Mouse (Mus musculus): ENCODE results near the gene Eif4b. TPM values are rescaled to one million over a fixed set of nuclear protein-coding genes. Genes with fewer than 3 reads are reported as not detected.

Eif4b gene
- polyA plus RNA-seq, 1 experiment from 2014 or later: 107 TPM

DNA sequence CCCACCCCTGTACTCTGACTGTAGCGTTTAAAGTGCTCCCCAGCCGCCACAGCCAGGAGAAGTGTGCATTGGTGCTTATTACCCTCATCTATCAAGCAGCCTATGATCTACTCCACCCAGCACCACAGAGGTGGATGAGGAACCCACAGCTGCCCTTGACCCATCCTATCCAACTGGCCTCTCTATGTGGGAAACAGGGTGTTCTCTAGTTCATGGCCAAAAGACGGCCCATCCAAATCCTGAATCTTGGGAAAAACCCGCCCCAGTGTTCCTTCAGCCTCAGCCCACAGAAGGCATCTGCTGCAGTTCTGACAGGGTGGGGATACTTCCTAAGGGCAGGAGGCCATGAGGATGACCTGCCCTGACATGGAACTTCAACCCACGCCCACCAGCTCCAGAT lies 47.0 kb downstream of the Eif4b start:
- Histone ChIP-seq H3K9ac (no peak overlapping the region), H3K36me3 (peaks cover 62% of the 10 kb centered on the region), H3K4me3 (replicated peaks) (no peak overlapping the region), H3K4me2 (replicated peaks) (no peak overlapping the region), H3K27ac (replicated peaks) (no peak overlapping the region; the same call in 1 of the 2 replicates), H3K4me1 (peaks cover 54% of the 10 kb centered on the region), H3K9me3 (replicated peaks) (no peaks in the 10 kb centered on the region), H3K27me3 (no peaks in the 10 kb centered on the region)
- no peak for ATAC-seq (ENCODE audit: insufficient number of reproducible peaks, low FRiP score, low TSS enrichment, low read depth)
- 74% methylated on average over 5 of the region's 5 CpGs for WGBS

DNA sequence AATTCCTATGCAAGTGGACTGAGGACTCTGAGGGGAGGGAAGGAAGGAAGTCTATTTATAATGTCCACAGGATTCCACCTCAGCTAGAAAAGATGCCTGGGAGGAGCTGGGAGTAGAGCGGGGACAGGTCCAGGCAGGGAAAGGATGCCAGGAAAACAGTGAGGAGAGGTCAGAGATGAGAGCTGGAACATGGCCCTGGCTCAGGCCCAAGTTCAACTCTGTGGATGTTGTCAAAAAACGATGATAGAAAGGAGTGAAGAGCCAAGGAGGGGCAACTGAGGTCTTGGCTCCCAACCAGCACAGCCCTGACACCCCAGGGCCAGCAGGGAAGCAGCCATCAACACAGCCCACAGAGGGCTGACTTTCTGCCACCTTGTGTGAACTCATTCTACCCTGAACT lies 52.7 kb downstream of the Eif4b start:
- H3K9me3 ChIP-seq (replicated peaks): no peaks in the 10 kb centered on the region
- no peak overlapping the region for H3K27ac ChIP-seq (replicated peaks)
- no peak overlapping the region for H3K4me3 ChIP-seq (replicated peaks)
- peaks cover 8% of the 10 kb centered on the region; the same call in 1 of the 2 replicates for H3K4me1 ChIP-seq
- no peaks in the 10 kb centered on the region for H3K27me3 ChIP-seq
- H3K36me3 ChIP-seq: peaks cover 73% of the 10 kb centered on the region
- no peak overlapping the region for H3K4me2 ChIP-seq (replicated peaks)
- H3K9ac ChIP-seq: no peak overlapping the region
- ATAC-seq (ENCODE audit: insufficient number of reproducible peaks, low FRiP score, low TSS enrichment, low read depth): no peak
- 60% methylated on average over 2 of the region's 2 CpGs for WGBS

DNA sequence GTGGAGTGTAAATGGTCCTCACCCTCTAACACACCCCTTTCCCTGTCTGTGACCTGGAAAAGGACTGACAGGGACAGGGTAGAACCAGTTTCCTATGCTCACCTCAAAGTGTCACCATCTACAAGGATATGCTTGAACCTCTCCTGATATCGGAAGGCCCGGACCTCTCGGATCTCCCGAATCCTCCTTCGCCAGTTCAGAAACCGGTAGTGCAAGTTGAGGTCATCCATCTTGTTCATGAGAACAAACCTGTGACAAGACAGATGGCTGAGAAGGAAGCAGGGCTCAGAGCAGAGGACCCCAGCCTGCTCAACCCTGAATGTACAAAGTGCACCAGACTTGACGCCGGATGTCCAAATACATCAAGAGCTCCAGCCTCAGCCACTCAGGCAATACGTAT lies 59.7 kb downstream of the Eif4b start:
- 79% methylated on average over 9 of the region's 9 CpGs for WGBS
- no peaks in the 10 kb centered on the region for H3K9me3 ChIP-seq (replicated peaks)
- no peak overlapping the region for H3K4me2 ChIP-seq (replicated peaks)
- peaks cover 14% of the 10 kb centered on the region for H3K4me1 ChIP-seq
- peaks cover 46% of the 10 kb centered on the region for H3K36me3 ChIP-seq
- H3K9ac ChIP-seq: no peak overlapping the region
- H3K4me3 ChIP-seq (replicated peaks): no peak overlapping the region
- H3K27ac ChIP-seq (replicated peaks): no peak overlapping the region; the same call in 1 of the 2 replicates
- no peak for ATAC-seq (ENCODE audit: insufficient number of reproducible peaks, low FRiP score, low TSS enrichment, low read depth)
- H3K27me3 ChIP-seq: no peaks in the 10 kb centered on the region

DNA sequence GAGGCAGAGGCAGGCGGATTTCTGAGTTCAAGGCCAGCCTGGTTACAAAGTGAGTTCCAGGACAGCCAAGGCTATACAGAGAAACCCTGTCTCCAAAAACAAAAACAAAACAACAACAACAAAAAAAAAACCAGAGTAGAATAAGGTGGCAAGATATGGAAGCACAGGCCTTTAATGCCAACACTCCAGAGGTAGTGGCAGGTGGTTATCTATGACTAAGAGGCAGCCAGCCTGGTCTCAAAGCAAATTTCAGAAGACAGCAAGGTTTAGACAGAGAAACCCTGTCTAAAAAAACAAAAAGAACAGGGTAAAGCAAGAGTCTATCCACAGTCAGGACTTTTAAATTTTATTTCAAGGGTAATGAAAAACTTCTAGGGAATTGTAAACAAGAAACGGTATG lies 61.1 kb downstream of the Eif4b start:
- Histone ChIP-seq H3K4me3 (replicated peaks) (peak overlapping the region; percentile 86), H3K9ac (no peak overlapping the region)

DNA sequence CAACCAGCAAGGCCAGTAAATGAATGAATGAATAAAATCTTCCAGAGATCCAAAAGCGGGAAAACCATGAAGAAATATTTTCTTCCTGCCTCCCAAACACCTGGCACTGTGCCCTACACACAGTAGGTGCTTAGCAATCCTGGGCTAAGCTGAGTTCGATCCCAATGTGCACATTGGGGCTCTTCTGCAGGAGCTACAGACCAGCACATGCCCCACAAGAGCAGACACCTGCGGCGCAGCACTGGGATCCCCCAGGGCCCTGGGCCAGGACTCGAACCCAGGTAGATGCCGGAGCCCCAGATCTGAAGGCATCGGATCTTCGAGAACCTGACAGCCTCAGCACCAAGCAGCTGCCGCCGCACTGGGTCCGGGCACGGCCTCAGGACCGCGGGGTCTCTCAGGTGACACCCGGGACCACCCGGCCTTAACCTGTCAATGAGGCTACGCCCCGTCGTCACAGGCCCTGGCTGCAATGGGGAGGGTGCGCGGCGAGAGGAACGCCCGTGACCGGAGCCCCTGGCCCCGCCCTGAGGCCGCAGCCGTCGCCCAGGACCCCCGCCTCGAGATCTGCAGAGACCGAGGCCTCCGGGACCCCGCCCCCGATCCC lies 62.1 kb downstream of the Eif4b start:
- WGBS: 2% methylated on average over 31 of the region's 35 CpGs

More for the DNA sequence above, 61.1 kb downstream of the Eif4b start:
- 84% methylated on average over 2 of the region's 2 CpGs for WGBS
- Histone ChIP-seq H3K9me3 (replicated peaks) (no peaks in the 10 kb centered on the region), H3K27ac (replicated peaks) (no peak overlapping the region), H3K36me3 (peaks cover 33% of the 10 kb centered on the region), H3K27me3 (no peaks in the 10 kb centered on the region), H3K4me1 (peaks cover 14% of the 10 kb centered on the region), H3K4me2 (replicated peaks) (peak overlapping the region; percentile 83; the same call in 1 of the 2 replicates)
- no peak for ATAC-seq (ENCODE audit: insufficient number of reproducible peaks, low FRiP score, low TSS enrichment, low read depth)

DNA sequence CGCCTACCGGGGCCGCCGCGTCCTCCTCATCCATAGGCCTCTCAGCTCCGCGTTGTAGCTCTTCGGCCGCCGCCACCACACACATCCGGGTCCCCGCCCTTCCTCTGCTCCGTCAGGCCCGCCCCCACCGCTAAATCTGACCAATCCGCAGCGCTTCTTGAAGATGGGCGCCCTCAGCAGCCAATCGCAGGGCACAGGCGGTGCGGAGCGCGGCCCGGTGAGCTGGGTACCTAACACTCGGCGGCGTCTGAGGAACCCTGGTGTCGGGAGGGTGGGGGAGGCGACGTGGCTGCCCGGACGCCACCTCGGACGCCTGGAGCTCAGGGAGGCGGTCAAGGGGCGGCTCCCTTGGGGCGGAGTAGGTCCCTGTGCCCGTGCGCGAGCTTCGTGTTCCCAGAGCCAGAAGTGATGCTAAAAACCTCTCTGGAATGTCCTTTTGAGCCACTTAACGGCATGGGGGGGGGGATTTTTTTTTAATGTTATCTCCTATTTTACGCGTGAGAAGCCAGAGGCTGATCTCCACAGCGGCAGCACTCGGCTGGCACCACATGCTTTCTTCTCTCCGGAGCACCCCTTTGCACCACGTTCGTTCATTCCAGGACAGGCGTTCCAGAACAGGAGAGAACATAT lies 62.7 kb downstream of the Eif4b start, which contains the start of gene Spryd3:
Gene Spryd3, minus strand, starts transcription at position 106 of the 630 bp plus-strand sequence.
- peak within 1 kb of the TSS; percentile 83 for H3K4me2 ChIP-seq (replicated peaks)
- under 1% methylated on average over 49 of the region's 50 CpGs for WGBS
- peak; percentile 99 for ATAC-seq (ENCODE audit: insufficient number of reproducible peaks, low FRiP score, low TSS enrichment, low read depth)
- H3K4me1 ChIP-seq: peaks cover 14% of the 10 kb centered on the region
- H3K9me3 ChIP-seq (replicated peaks): no peaks in the 10 kb centered on the region
- H3K27me3 ChIP-seq: no peaks in the 10 kb centered on the region
- H3K4me3 ChIP-seq (replicated peaks): peak within 1 kb of the TSS; percentile 86
- H3K27ac ChIP-seq (replicated peaks): peak within 1 kb of the TSS; percentile 82
- peak within 1 kb of the TSS; percentile 82 for H3K9ac ChIP-seq
- peaks cover 18% of the 10 kb centered on the region for H3K36me3 ChIP-seq

More for the DNA sequence above, 62.1 kb downstream of the Eif4b start:
- Histone ChIP-seq H3K4me1 (peaks cover 14% of the 10 kb centered on the region), H3K27ac (replicated peaks) (peak overlapping the region; percentile 82), H3K9me3 (replicated peaks) (no peaks in the 10 kb centered on the region), H3K9ac (peak overlapping the region; percentile 82), H3K4me2 (replicated peaks) (peak overlapping the region; percentile 83), H3K27me3 (no peaks in the 10 kb centered on the region), H3K36me3 (peaks cover 23% of the 10 kb centered on the region), H3K4me3 (replicated peaks) (peak overlapping the region; percentile 86)
- peak; percentile 71; the same call in 1 of the 2 replicates for ATAC-seq (ENCODE audit: insufficient number of reproducible peaks, low FRiP score, low TSS enrichment, low read depth)

DNA sequence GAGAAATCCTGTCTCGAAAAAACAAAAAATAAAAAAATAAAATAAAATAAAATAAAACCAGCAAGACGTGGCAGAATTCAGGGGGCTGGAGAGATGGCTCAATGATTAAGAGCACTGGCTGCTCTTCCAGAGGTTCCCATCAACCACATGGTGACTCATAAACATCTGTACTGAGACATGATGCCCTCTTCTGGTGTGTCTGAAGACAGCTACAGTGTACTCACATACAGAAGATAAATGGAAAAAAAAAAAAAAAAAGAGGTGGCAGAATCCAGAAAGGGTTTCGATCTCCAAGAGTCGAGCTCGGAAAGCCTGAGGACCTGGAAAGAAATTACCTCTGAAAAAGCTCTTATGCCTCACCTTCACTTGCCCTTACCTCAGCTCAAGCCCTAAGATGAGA lies 67.5 kb downstream of the Eif4b start:
- 89% methylated on average over 5 of the region's 5 CpGs for WGBS

DNA sequence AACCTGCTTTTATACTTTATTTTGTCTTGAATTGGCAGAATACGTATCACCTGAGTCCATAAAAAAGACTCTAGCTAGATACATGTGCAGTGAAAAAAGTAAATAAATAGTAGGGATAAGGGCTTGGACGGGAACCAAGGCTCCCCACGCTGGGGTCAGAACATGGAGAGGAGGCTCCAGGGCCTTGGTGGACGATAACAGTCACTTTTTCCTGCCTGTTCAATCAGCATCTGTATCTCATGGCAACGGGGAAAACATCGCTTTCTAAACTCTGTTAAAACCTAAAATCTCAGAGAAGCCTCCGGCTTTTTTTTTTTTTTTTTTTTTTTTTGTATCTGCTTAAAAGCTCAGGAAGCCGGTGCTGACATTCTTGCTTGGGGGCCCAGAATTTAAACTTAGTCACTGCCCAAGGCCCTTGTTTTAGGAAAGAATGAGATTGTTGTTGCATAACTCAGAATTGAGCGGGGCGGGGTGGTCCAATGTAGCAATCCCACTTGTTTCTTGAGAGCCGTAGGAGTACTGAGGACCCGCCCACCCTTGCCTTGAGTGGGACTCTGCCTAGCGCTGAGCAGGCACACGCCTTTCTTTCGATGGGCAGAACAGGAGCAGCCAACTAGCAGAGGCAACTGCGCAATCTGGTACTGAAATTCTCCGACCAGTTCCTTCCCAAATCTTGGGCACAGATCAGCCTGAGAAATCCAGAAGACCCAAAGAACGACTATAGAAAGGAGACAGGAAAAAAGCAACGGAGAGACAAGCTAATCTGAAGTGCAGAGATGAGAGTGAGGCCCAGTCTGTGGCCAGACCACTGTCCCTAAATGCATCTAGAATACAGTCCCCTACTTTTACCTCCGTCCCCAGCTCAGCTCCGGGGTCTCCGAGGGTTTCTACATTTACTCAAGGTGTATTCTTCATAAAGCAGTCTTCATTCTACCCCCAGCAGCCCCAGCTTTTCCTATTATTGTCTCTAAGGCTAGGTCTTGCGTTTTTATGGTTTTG lies 69.6 kb downstream of the Eif4b start:
- no peak overlapping the region for H3K4me2 ChIP-seq (replicated peaks)
- no peak overlapping the region for H3K4me3 ChIP-seq (replicated peaks)
- peak; percentile 65; the same call in 1 of the 2 replicates for ATAC-seq (ENCODE audit: insufficient number of reproducible peaks, low FRiP score, low TSS enrichment, low read depth)
- no peak overlapping the region for H3K9ac ChIP-seq
- H3K27ac ChIP-seq (replicated peaks): no peak overlapping the region
- H3K4me1 ChIP-seq: peaks cover 37% of the 10 kb centered on the region
- peaks cover 21% of the 10 kb centered on the region for H3K27me3 ChIP-seq
- 40% methylated on average over 23 of the region's 23 CpGs for WGBS
- no peaks in the 10 kb centered on the region for H3K9me3 ChIP-seq (replicated peaks)
- H3K36me3 ChIP-seq: no peaks in the 10 kb centered on the region

More for the DNA sequence above, 67.5 kb downstream of the Eif4b start:
- no peak overlapping the region for H3K9ac ChIP-seq
- no peaks in the 10 kb centered on the region for H3K36me3 ChIP-seq
- peaks cover 38% of the 10 kb centered on the region for H3K4me1 ChIP-seq
- H3K4me3 ChIP-seq (replicated peaks): no peak overlapping the region
- H3K27ac ChIP-seq (replicated peaks): no peak overlapping the region
- no peaks in the 10 kb centered on the region for H3K9me3 ChIP-seq (replicated peaks)
- no peak overlapping the region for H3K4me2 ChIP-seq (replicated peaks)
- peaks cover 21% of the 10 kb centered on the region for H3K27me3 ChIP-seq
- no peak for ATAC-seq (ENCODE audit: insufficient number of reproducible peaks, low FRiP score, low TSS enrichment, low read depth)

DNA sequence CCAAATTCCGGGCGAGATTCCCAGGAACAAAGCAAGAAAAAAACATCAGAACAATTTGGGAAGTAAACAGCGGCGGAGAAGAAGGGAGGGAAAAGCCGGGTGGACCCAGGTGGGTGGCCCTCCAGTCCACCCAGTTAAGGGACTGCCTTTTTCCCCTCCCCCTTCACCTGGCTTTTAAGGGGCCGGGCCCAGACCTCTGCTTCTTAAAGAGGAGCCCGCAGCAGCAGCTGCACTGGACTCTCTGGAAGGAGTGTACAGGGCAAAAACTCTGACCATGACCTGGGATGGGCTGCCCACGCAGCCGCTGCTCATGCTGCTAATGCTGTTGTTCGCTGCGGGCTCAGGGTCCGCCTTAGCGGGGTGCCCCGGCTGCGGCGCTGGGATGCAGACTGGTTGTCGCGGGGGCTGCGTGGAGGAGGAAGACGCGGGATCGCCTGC lies 70.7 kb downstream of the Eif4b start, which contains the start of gene Igfbp6:
Gene Igfbp6, plus strand, starts transcription at position 89 of the 438 bp plus-strand sequence.
- Histone ChIP-seq H3K4me3 (replicated peaks) (peak within 1 kb of the TSS; percentile 23), H3K4me2 (replicated peaks) (peak within 1 kb of the TSS; percentile 38), H3K9me3 (replicated peaks) (no peaks in the 10 kb centered on the region), H3K27ac (replicated peaks) (no peak within 1 kb of the TSS), H3K36me3 (no peaks in the 10 kb centered on the region), H3K4me1 (peaks cover 37% of the 10 kb centered on the region), H3K27me3 (peaks cover 21% of the 10 kb centered on the region), H3K9ac (0 out of 2 replicates have a peak within 1 kb of the TSS, but pooled peaks have one; percentile 12)
- 5% methylated on average over 22 of the region's 22 CpGs for WGBS
- no peak for ATAC-seq (ENCODE audit: insufficient number of reproducible peaks, low FRiP score, low TSS enrichment, low read depth)

DNA sequence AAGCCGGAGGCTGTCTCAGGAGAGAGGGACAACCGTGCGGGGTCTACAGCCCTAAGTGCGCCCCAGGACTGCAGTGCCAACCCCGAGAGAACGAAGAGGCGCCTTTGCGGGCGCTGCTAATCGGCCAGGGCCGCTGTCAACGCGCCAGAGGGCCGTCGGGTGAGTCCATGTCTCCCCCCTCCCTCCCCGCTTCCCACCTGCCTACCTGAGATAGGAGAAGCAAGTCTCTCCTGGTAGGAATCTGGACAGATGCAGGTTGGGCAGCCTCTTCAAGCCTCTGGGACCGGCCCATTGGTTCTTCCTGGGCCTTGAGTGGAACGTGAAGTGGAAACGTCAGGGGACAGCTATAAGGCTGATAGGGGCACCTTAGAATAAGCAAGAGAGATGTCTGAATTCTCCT lies 71.2 kb downstream of the Eif4b start:
- Histone ChIP-seq H3K36me3 (no peaks in the 10 kb centered on the region), H3K9me3 (replicated peaks) (no peaks in the 10 kb centered on the region), H3K4me1 (peaks cover 37% of the 10 kb centered on the region), H3K4me3 (replicated peaks) (peak overlapping the region; percentile 23), H3K9ac (0 out of 2 replicates have a peak overlapping the region, but pooled peaks have one; percentile 12), H3K4me2 (replicated peaks) (peak overlapping the region; percentile 38), H3K27me3 (peaks cover 21% of the 10 kb centered on the region), H3K27ac (replicated peaks) (no peak overlapping the region)
- ATAC-seq (ENCODE audit: insufficient number of reproducible peaks, low FRiP score, low TSS enrichment, low read depth): no peak
- WGBS: 13% methylated on average over 19 of the region's 19 CpGs
